Mouse (Mus musculus): ENCODE results near the gene Lce1h. TPM values are rescaled to one million over a fixed set of nuclear protein-coding genes. Genes with fewer than 3 reads are reported as not detected.

Gene Lce1h
- not detected in 2 replicates for polyA plus RNA-seq (2012; rRNA removed; ENCODE audit: low replicate concordance)

GRCm38 (mm10) chr3:92764965-92765364 is at the start of gene Lce1h:
Gene Lce1h (minus strand): TSS chr3:92765065.

DNA sequence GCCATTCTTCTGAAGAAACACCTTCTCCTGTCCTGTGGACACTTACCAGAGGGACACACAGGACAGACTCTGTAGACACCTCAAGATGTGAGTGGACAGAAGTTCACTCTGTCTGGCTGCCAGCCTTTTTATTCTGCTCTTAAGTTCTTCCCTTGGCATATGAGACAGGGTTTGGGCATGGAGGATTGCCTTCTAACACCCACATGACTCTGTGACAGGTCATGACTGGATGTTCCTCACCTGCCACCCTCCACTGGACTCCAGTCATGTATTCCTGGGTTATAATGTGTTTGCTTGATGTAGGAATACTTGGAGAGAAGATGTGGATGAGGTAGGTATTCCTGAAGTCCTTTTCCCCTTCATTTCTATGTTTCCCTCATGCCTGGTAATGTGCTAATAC is 42.9 kb upstream of the Lce1h start, which contains the start of gene Lce1k:
Gene Lce1k, minus strand, starts transcription at position 101 of the 400 bp plus-strand sequence.

GRCm38 (mm10) chr3:92790414-92790813 is 25.5 kb upstream of the Lce1h start, which contains the start of gene Lce1j:
Gene Lce1j (minus strand): TSS chr3:92790514.

GRCm38 (mm10) chr3:92778799-92779198 is 13.9 kb upstream of the Lce1h start, which contains the start of gene Lce1i:
Gene Lce1i (minus strand): TSS chr3:92778899.

DNA sequence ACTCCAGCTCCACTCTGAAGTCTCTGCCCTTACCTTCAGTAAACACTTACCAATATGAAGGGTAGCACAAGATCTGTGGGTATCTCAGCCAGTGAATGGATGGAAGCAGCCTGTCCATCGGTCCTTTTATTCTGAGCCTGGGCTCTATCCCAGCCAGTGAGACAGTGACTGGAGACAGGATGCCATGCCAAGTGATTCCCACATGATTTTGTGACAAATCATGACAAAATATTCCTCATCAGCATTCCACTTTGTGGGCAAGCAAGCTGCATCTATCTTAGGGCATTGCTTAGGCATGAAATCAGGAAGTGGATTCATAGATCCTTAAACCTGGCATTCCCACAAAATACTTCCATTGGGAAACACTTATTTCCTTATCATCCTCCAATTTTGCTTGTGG is 12.6 kb downstream of the Lce1h start, which contains the start of gene Lce1g:
Gene Lce1g, minus strand, starts transcription at position 101 of the 400 bp plus-strand sequence.

DNA sequence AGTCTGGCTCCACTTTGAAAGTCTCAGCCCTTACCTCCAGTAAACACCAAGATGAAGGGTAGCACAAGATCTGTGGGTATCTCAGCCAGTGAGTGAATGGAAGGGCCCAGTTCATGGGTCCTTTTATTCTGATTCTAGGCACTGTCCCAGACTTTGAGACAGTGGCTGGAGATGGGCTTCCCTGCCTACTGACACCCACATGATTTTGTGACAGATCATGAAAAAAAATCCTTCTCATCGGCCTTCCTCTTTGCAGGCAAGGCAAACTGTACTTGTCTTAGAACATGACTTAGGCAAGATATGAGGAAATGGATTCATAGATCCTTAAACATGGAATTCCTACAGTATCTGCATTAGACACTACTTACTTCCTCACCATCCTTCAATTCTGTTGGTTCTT is 25.9 kb downstream of the Lce1h start, which contains the start of gene Gm38119:
Gene Gm38119, minus strand, starts transcription at position 101 of the 400 bp plus-strand sequence.

DNA sequence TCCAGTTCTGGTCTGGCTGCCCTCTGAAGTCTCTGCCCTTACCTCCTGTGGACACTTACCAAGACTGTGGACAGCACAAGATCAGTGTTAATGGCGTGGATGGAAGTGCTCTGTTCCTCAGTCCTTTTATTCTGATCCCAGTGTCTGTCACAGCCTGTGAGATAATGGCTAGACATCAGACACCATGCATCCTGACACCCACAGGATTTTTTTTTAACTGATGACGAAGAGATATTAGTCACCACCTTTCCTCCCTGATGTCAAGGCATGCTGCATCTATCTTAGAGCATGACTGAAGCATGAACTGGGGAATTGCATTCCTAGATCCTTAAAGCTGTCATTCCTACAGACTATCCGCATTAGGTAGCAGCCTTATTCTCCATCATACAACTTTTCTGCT is 44.6 kb downstream of the Lce1h start, which contains the start of gene Lce1f:
Gene Lce1f, minus strand, starts transcription at position 101 of the 400 bp plus-strand sequence.

Other genes with a start within 250 kb of the Lce1h start
- not detected in 2 replicates for gene 2310046K23Rik, start 230.6 kb downstream of the Lce1h start, polyA plus RNA-seq (2012; rRNA removed; ENCODE audit: low replicate concordance)
- gene Ivl, start 191.3 kb downstream of the Lce1h start, polyA plus RNA-seq (2012; rRNA removed; ENCODE audit: low replicate concordance), result not detected in 2 replicates
- 0.26 TPM in 1 of 2 replicates, not detected in the other for gene Smcp, start 176.1 kb downstream of the Lce1h start, polyA plus RNA-seq (2012; rRNA removed; ENCODE audit: low replicate concordance)
- not detected in 2 replicates for gene 2210017I01Rik, start 157.6 kb downstream of the Lce1h start, polyA plus RNA-seq (2012; rRNA removed; ENCODE audit: low replicate concordance)
- gene Lce6a, start 143.4 kb downstream of the Lce1h start, polyA plus RNA-seq (2012; rRNA removed; ENCODE audit: low replicate concordance), result not detected in 2 replicates
- gene Lce1a1, start 116.8 kb downstream of the Lce1h start, polyA plus RNA-seq (2012; rRNA removed; ENCODE audit: low replicate concordance), result not detected in 2 replicates
- gene Lce1b, start 108.1 kb downstream of the Lce1h start, polyA plus RNA-seq (2012; rRNA removed; ENCODE audit: low replicate concordance), result 0.19 TPM in 1 of 2 replicates, not detected in the other
- not detected in 2 replicates for gene Lce1a2, start 94.8 kb downstream of the Lce1h start, polyA plus RNA-seq (2012; rRNA removed; ENCODE audit: low replicate concordance)
- 0.27 TPM in 1 of 2 replicates, not detected in the other for gene Lce1c, start 85.8 kb downstream of the Lce1h start, polyA plus RNA-seq (2012; rRNA removed; ENCODE audit: low replicate concordance)
- not detected in 2 replicates for gene Lce1d, start 77.9 kb downstream of the Lce1h start, polyA plus RNA-seq (2012; rRNA removed; ENCODE audit: low replicate concordance)
- not detected in 2 replicates for gene Lce1e, start 56.0 kb downstream of the Lce1h start, polyA plus RNA-seq (2012; rRNA removed; ENCODE audit: low replicate concordance)
- gene Lce1f, start 44.7 kb downstream of the Lce1h start, polyA plus RNA-seq (2012; rRNA removed; ENCODE audit: low replicate concordance), result 0.21 TPM in 1 of 2 replicates, not detected in the other
- not detected in 2 replicates for gene Gm38119, start 26.0 kb downstream of the Lce1h start, polyA plus RNA-seq (2012; rRNA removed; ENCODE audit: low replicate concordance)
- gene Lce1g, start 12.7 kb downstream of the Lce1h start, polyA plus RNA-seq (2012; rRNA removed; ENCODE audit: low replicate concordance), result not detected in 2 replicates
- gene Lce1i, start 13.8 kb upstream of the Lce1h start, polyA plus RNA-seq (2012; rRNA removed; ENCODE audit: low replicate concordance), result not detected in 2 replicates
- gene Lce1j, start 25.4 kb upstream of the Lce1h start, polyA plus RNA-seq (2012; rRNA removed; ENCODE audit: low replicate concordance), result not detected in 2 replicates
- gene Lce1k, start 42.8 kb upstream of the Lce1h start, polyA plus RNA-seq (2012; rRNA removed; ENCODE audit: low replicate concordance), result not detected in 2 replicates
- gene Kprp, start 62.2 kb upstream of the Lce1h start, polyA plus RNA-seq (2012; rRNA removed; ENCODE audit: low replicate concordance), result not detected in 2 replicates
- not detected in 2 replicates for gene Lce1l, start 86.2 kb upstream of the Lce1h start, polyA plus RNA-seq (2012; rRNA removed; ENCODE audit: low replicate concordance)
- gene 2310050C09Rik, start 105.2 kb upstream of the Lce1h start, polyA plus RNA-seq (2012; rRNA removed; ENCODE audit: low replicate concordance), result not detected in 2 replicates
- gene Lce3a, start 161.2 kb upstream of the Lce1h start, polyA plus RNA-seq (2012; rRNA removed; ENCODE audit: low replicate concordance), result not detected in 2 replicates
- not detected in 2 replicates for gene Lce3b, start 167.9 kb upstream of the Lce1h start, polyA plus RNA-seq (2012; rRNA removed; ENCODE audit: low replicate concordance)
- not detected in 2 replicates for gene Lce3c, start 179.4 kb upstream of the Lce1h start, polyA plus RNA-seq (2012; rRNA removed; ENCODE audit: low replicate concordance)
- not detected in 2 replicates for gene Lce3d, start 192.3 kb upstream of the Lce1h start, polyA plus RNA-seq (2012; rRNA removed; ENCODE audit: low replicate concordance)
- gene Lce3e, start 202.0 kb upstream of the Lce1h start, polyA plus RNA-seq (2012; rRNA removed; ENCODE audit: low replicate concordance), result not detected in 2 replicates
- not detected in 2 replicates for gene Lce3f, start 227.2 kb upstream of the Lce1h start, polyA plus RNA-seq (2012; rRNA removed; ENCODE audit: low replicate concordance)

All from duodenum, adult 2 months (tissue).